Mouse (Mus musculus) left cerebral cortex, adult 11 months (tissue): ENCODE data around the gene Olfr1346.
"Not testable (repeated sequence)": the region's sequence is repeated elsewhere in the genome, so short reads cannot be mapped to it uniquely, and the experiment has no call there.

Experiments
- DNase-seq: peaks from one replicate; pipeline ENCODE4 v3.0.0; 2022; ENCODE audit warnings: low spot score

Olfr1346 gene

GRCm38 (mm10) chr7:6466951-6467350 is at the start of gene Olfr1346:
Olfr1346 (plus strand) TSS chr7:6467101.
- no peak for DNase-seq

GRCm38 (mm10) chr7:6419894-6420293 is 47.0 kb upstream of the Olfr1346 start:
- no peak for DNase-seq

GRCm38 (mm10) chr7:6429381-6429780 is 37.5 kb upstream of the Olfr1346 start:
- no peak for DNase-seq

- DNase-seq: no peak
Measured at GRCm38 (mm10) chr7:6430342-6430741, 36.6 kb upstream of the Olfr1346 start.

- DNase-seq: no peak
Measured at GRCm38 (mm10) chr7:6438388-6438787, 28.5 kb upstream of the Olfr1346 start, which contains the start of gene Olfr1344. Olfr1344 (plus strand) TSS chr7:6438688.

- DNase-seq: no peak
Measured at GRCm38 (mm10) chr7:6441173-6441572, 25.7 kb upstream of the Olfr1346 start.

- no peak for DNase-seq
Measured at GRCm38 (mm10) chr7:6447771-6448170, 19.1 kb upstream of the Olfr1346 start.

GRCm38 (mm10) chr7:6455868-6456267 is 11.0 kb upstream of the Olfr1346 start, which contains the start of gene Olfr1336:
Olfr1336 (plus strand) TSS chr7:6456168.
- DNase-seq: no peak

GRCm38 (mm10) chr7:6456399-6456798 is 10.5 kb upstream of the Olfr1346 start:
- DNase-seq: no peak

GRCm38 (mm10) chr7:6477633-6478032 is 10.7 kb downstream of the Olfr1346 start:
- DNase-seq: not testable (repeated sequence)

- no peak for DNase-seq
Measured at GRCm38 (mm10) chr7:6486841-6487240, 19.9 kb downstream of the Olfr1346 start, which contains the start of gene Olfr5. Olfr5 (minus strand) TSS chr7:6486941.

- no peak for DNase-seq
Measured at GRCm38 (mm10) chr7:6499655-6500054, 32.8 kb downstream of the Olfr1346 start, which contains the start of gene Olfr1347. Olfr1347 (minus strand) TSS chr7:6499755.

- no peak for DNase-seq
Measured at GRCm38 (mm10) chr7:6508648-6509047, 41.7 kb downstream of the Olfr1346 start, which contains the start of gene Olfr1348. Olfr1348 (minus strand) TSS chr7:6508748.

GRCm38 (mm10) chr7:6521666-6522065 is 54.8 kb downstream of the Olfr1346 start:
- DNase-seq: no peak

- no peak for DNase-seq
Measured at GRCm38 (mm10) chr7:6522850-6523249, 55.9 kb downstream of the Olfr1346 start, which contains the start of gene Olfr1349. Olfr1349 (minus strand) TSS chr7:6522950.

- no peak for DNase-seq
Measured at GRCm38 (mm10) chr7:6525001-6525400, 58.1 kb downstream of the Olfr1346 start.

- no peak for DNase-seq
Measured at GRCm38 (mm10) chr7:6526141-6526540, 59.2 kb downstream of the Olfr1346 start.
